Mouse (Mus musculus): ENCODE measurements around the gene Mael.

Gene Mael

DNA sequence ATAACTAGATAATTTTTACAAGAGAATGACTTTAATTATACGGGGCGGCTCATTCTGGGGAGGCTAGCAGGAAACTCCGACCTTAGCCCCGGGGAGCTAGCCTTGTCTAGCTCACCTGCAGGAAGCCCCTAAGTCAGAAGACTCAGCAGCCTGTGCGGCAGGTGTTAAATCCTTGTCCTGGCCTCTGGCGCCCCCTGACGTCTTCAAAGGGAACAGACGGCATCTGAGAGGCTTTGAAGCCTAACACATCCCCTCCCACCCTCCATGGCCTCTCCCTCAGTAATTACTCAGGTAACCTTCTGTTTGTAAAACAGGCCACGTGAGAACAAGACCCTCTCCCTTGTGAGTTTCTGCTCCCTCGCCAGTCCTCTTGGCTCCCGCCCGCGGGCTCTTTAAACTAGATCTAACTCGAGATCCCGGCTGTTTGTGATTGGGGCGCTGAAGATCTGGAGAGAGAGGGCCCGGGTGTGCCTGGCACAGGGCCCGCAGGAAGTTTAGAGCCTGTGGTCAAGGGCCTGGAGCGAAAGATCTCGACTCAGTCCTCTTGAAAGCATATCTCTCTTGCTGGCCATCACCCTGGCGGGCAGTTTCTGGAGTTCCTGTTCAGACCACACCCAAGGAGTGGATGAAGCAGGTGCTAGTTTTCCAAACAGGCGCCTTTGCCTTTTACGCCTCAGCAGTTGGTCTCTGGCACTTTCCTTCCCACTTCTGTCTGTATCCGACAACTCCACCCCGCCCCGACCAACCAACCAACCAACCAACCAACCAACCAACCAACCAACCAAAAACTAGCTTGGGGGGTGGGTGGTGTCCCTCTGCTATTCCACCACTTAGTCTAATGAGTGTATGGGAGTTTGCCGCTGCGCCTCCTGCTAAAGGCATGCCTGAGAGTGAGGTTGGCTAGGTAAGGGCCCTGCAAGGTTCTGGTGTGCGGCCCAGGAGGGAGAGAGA, 84.1 kb downstream of the Mael start:
- 20% methylated on average over 29 of the region's 29 CpGs for WGBS

- WGBS = 9% methylated on average over 18 of the region's 18 CpGs
Measured at GRCm38 (mm10) chr1:166153351-166154120, 85.0 kb downstream of the Mael start.

GRCm38 (mm10) chr1:166152034-166152433, 86.5 kb downstream of the Mael start:
- whole genome bisulfite sequencing = 85% methylated on average over 10 of the region's 10 CpGs

DNA sequence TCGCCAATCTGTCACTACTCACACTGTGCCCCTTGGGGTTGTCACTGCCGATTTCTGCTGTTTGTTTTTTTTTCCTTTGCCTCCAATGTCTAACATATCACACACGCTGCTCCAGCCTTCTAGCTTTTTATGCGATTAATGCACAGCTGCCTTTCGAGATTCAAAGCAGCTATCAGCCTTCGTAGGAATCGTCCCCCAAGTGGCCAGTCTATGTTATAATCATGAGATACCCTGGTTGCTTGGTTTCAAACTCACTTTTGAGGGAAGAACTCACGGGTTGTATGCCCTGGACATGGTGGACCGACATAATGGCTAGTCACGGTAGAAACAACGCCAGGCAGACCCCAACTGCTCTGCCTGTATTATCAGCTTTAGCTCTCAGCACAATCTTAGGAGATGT, 87.2 kb downstream of the Mael start:
- WGBS = 57% methylated on average over 11 of the region's 11 CpGs

Data from cerebral cortex, adult 2 months (tissue).